Mouse (Mus musculus): ENCODE data around the gene Ppara.
"Not testable (repeated sequence)": the region's sequence is repeated elsewhere in the genome, so short reads cannot be mapped to it uniquely, and the experiment has no call there.

The Ppara gene

GRCm38 (mm10) chr15:85766677-85767076, 31.9 kb downstream of the Ppara start:
- DNase-seq, result no peak

- DNase-seq, result no peak
Measured at GRCm38 (mm10) chr15:85768991-85769390, 34.2 kb downstream of the Ppara start.

GRCm38 (mm10) chr15:85771306-85772121, 36.7 kb downstream of the Ppara start:
- DNase-seq, result no peak

DNA sequence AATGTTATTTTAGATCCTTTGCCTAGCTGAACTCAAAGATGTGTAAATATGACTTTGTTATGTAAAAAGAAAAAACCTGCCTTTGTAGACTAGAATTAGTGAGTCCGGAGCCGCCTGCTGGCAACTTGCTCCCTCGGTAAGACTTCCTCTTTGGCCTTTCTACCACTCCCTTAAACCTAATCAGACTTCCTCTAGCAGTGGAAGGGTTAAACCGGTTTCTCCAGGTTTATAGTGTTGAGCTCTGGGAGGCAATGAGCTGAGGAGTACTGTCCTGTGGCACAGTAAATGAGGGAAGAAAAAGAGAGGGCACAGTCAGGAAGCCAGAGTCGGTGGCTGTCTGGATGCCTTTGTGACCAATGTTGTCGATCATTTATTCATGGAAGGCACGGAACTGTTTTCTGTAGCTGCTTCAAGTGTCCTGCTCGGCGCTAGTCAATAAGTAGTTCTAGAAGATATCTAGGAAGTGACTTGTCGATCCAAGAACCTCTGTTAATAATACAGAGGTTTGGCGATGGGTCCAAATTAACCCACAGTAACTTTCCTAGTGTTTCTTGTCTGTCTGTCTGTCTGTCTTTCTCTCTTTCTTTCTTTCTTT, 37.5 kb downstream of the Ppara start:
- no peak for DNase-seq

DNA sequence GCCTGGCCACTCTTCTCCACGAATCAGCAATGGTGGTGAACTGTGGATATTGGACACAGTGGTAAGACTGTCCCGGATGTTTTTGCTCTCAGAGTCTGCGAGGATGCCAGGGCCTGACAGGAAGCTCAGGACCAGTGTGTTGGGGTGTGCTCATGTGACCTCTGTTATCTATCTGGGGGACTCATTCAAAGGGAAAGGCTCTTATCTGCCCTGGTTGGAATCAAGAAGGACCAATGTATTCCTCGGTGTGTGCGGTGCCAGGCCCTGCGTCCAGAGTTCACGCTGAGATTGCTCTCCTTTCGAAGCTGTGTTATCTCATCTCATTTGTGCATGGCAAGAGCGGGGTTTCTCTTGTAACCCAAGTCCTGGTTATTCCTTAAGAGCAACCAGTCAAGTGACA, 39.6 kb downstream of the Ppara start:
- DNase-seq, result no peak

GRCm38 (mm10) chr15:85775001-85775400, 40.2 kb downstream of the Ppara start:
- no peak for DNase-seq

DNA sequence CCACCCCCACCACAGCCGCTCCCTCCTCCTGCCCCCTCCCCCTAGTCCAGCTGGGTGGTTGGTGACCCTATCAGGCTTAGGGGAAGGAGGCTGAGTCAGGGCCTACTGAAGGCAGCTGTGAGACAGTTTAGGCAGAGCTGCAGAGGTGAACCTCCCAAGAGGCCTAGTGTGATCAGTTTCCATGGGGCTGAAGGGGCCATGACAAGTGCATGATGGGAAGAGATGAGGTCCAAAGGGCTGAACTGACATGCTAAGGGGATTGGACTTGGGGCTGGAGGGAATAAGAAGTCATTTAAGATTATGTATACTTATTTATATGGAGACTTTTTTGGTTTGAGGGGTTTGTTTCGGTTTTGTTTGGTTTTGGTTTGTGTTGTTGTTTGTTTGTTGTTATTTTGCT, 41.5 kb downstream of the Ppara start:
- DNase-seq, result no peak

- DNase-seq, result no peak
Measured at GRCm38 (mm10) chr15:85776771-85777170, 42.0 kb downstream of the Ppara start.

GRCm38 (mm10) chr15:85778891-85779290, 44.1 kb downstream of the Ppara start:
- DNase-seq, result not testable (repeated sequence)

- no peak for DNase-seq
Measured at GRCm38 (mm10) chr15:85783146-85783545, 48.4 kb downstream of the Ppara start.

- no peak for DNase-seq
Measured at GRCm38 (mm10) chr15:85784341-85784740, 49.6 kb downstream of the Ppara start.

GRCm38 (mm10) chr15:85786711-85787110, 51.9 kb downstream of the Ppara start:
- no peak for DNase-seq

DNA sequence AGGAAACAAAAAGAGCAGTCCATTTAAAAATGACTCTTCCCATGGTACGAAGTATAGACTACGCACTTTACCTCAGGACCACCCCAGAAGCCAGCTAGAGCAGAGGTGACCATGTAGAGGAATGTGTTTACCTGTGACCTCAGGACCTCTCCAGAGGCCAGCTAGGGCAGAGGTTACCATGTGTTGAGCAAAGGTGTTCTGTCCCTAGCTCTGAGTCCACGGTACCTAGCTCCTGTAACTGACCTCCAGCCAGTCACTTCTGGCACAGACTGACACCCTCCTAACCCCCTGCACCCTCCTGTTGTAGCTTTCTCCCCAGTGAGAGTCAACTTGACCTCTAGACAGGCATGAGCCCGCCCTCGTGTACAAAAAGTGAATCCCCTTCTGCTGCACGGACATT, 52.7 kb downstream of the Ppara start:
- DNase-seq, result no peak

GRCm38 (mm10) chr15:85788051-85788450, 53.3 kb downstream of the Ppara start:
- DNase-seq, result no peak

DNA sequence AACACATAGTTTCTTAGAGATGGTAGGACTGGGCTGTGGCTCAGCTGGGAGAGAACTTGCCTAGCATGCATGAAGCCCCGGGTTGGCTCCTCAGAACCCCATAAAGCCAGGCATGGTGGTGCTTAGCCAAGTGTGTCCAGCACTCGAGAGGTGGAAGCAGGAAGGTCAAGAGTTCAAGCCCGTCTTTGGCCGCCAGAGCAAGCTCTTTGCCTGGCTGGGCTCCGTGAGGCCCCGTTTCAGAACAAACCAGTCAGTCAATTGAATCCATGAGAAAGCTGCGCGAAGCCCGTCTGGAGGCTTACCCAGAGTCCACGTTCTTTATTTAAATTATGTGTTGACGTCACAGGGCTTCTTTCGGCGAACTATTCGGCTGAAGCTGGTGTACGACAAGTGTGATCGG, 53.9 kb downstream of the Ppara start:
- no peak for DNase-seq

DNA sequence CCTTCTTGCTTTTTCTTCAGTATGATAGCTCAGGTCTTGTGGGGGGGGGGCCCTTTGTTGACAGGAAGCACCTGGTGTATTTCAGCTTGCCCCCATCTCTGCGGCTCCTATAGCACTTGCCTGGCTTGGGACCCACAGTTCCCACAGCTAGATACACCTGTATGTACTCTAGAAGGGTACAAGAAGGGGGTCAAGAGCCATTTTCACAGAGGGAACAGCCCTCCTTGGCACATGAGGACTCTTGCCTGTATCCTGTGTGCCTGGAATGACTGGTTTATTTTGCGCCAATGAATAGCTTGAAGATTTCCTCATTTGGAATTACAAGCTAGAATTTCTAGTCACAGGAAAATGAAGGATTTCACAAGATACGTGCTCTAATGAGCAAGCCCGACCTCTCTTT, 56.7 kb downstream of the Ppara start:
- DNase-seq, result no peak

DNA sequence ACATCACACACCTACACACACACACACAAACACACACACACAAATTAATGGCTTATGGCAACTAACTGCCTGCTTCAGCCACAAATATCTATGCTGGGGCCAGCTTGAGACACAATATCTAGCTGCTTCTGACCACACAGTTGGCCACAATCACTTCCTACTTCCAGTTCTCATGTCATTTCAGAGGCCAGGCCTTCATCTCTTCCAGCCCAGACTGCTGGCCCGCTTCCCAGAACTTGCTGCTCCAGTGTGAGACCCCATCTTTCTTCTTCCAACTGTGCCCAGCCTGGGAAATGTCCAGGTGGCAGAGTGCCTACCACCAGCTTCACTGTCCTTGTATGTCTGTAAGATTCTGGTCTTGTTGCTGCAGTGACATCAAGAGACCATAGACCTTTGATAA, 58.0 kb downstream of the Ppara start:
- DNase-seq, result peak; percentile 75

GRCm38 (mm10) chr15:85795516-85795915, 60.7 kb downstream of the Ppara start:
- no peak for DNase-seq

GRCm38 (mm10) chr15:85798676-85799075, 63.9 kb downstream of the Ppara start:
- DNase-seq, result no peak

DNA sequence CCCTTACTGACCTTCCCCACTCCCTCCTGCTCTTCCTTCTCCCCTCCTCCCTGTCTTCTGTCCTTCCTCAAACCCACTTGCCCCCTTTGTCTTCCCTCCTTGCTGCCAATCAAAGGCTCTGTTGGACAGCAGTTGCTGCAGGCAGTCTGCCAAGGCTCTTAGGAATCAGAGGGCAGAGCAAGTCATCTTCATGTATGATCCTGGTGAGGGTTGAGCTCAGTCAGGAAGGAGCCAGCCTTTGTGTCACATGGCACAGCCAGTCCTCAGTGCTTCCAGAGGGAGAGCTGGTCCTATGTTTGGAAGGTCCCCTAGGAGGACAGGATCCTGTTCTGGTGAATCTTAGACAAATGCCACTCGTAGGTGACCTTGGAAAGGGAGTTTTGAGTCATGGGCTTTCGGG, 68.1 kb downstream of the Ppara start:
- no peak for DNase-seq

- DNase-seq, result no peak
Measured at GRCm38 (mm10) chr15:85806886-85807285, 72.1 kb downstream of the Ppara start.

GRCm38 (mm10) chr15:85807404-85807803, 72.6 kb downstream of the Ppara start:
- DNase-seq, result no peak

DNA sequence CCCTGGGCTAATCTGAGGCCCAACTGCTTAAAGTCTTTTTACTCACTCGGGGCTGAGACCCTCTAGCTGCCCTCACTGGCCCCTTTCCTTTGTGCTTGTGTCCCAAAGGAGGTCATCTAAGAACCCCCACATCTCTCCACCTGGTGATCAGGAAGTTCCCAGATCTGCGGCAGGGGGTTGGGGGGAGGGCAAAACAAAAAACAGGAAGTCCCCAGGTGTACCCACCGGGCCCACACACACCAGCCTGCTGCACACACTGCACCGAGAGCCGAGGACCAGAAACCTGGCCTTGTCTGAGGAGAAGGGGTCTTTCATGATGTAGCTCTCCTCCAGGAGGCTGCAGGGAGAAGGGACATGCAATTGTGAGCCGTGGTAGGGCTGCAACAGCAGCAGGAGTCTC, 73.2 kb downstream of the Ppara start:
- DNase-seq, result no peak

DNA sequence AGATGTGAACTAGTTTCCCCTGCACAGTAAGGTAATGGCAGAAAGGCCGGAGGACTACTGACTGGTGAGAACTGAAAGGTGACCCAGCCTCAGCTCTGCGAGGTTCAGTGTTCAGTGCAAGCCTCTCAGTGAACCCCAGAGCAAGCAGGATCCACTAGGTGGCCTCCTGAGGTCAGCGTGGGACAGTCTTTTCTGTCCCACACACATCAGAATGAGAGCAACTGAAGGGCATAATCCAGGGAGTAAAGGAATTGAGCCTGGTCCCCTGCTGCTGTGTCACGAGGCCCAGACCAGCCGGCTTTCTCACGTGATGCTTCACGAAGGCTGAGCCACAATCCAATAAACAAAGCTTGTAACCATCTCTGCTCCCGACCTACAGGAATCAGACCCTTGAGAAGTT, 73.7 kb downstream of the Ppara start:
- DNase-seq, result no peak

GRCm38 (mm10) chr15:85809091-85809490, 74.3 kb downstream of the Ppara start:
- no peak for DNase-seq
